Mouse (Mus musculus) embryonic facial prominence, embryonic 12.5 days (tissue): ENCODE measurements at regions not wholly inside any gene's neighbourhood (a gene's known extent, or its start where the extent isn't known, plus 50 kb on each side); places are given as distances from the start of the nearest gene placed in this dataset.
"Not testable (repeated sequence)": the region's sequence is repeated elsewhere in the genome, so short reads cannot be mapped to it uniquely, and the experiment has no call there.

ENCODE experiments used
- ATAC-seq: fragments of 200-750 bp; cut with Nextera tagmentation; 2 replicates; pipeline ENCODE4 v1.8.0; 2017; ENCODE audit not compliant: insufficient number of reproducible peaks, insufficient read depth, low FRiP score, low TSS enrichment
- H3K27ac ChIP-seq: fragments of 300-500 bp; sonication (generic); 2 replicates; pipeline ENCODE4 v1.5.1; 2016; ENCODE audit warnings: mild to moderate bottlenecking
- H3K27me3 ChIP-seq: fragments of 300-500 bp; sonication (generic); 2 replicates; pipeline ENCODE4 v1.6.1; 2016; ENCODE audit warnings: mild to moderate bottlenecking, moderate library complexity
- H3K36me3 ChIP-seq: fragments of 300-500 bp; sonication (generic); 2 replicates; pipeline ENCODE4 v1.6.1; 2016; ENCODE audit warnings: mild to moderate bottlenecking
- H3K4me1 ChIP-seq: fragments of 300-500 bp; sonication (generic); 2 replicates; pipeline ENCODE4 v1.6.1; 2016
- H3K4me2 ChIP-seq: fragments of 300-500 bp; sonication (generic); replicated peaks from 2 replicates; pipeline ENCODE4 v1.6.1; 2016; ENCODE audit warnings: mild to moderate bottlenecking, moderate library complexity
- H3K4me3 ChIP-seq: fragments of 300-500 bp; sonication (generic); 2 replicates; pipeline ENCODE4 v1.5.1; 2016; ENCODE audit warnings: mild to moderate bottlenecking
- H3K9ac ChIP-seq: fragments of 300-500 bp; sonication (generic); 2 replicates; pipeline ENCODE4 v1.6.1; 2016; ENCODE audit warnings: mild to moderate bottlenecking, moderate library complexity
- H3K9me3 ChIP-seq: fragments of 300-500 bp; sonication (generic); 2 replicates; pipeline ENCODE4 v1.6.1; 2016; ENCODE audit warnings: mild to moderate bottlenecking, moderate library complexity
- WGBS: fragments of 180-500 bp; shearing (Covaris S2); methylation state at CpG from one replicate; pipeline ENCODE4 v1.1.7; 2016; 5-methylcytosine and 5-hydroxymethylcytosine counted together

GRCm38 (mm10) chr1:128498042-128498772, 81.0 kb upstream of the Dars start:
- Histone ChIP-seq H3K9ac (no peak overlapping the region), H3K27me3 (no peaks in the 10 kb centered on the region), H3K27ac (no peak overlapping the region), H3K4me1 (no peaks in the 10 kb centered on the region), H3K4me3 (no peak overlapping the region), H3K4me2 (no peak overlapping the region), H3K36me3 (no peaks in the 10 kb centered on the region), H3K9me3 (no peaks in the 10 kb centered on the region)
- WGBS = 73% methylated on average over 9 of the region's 9 CpGs
- ATAC-seq = no peak

GRCm38 (mm10) chr1:128492251-128492650, 75.1 kb upstream of the Dars start:
- Histone ChIP-seq H3K9ac (no peak overlapping the region), H3K4me2 (no peak overlapping the region), H3K27ac (no peak overlapping the region), H3K9me3 (no peaks in the 10 kb centered on the region), H3K36me3 (no peaks in the 10 kb centered on the region), H3K4me1 (no peaks in the 10 kb centered on the region), H3K27me3 (no peaks in the 10 kb centered on the region), H3K4me3 (no peak overlapping the region)
- WGBS = 86% methylated on average over 2 of the region's 2 CpGs
- ATAC-seq = no peak

GRCm38 (mm10) chr1:128487181-128487580, 70.0 kb upstream of the Dars start:
- not testable (repeated sequence) for H3K27ac ChIP-seq, H3K4me2 ChIP-seq, H3K27me3 ChIP-seq, H3K9me3 ChIP-seq, H3K4me3 ChIP-seq, ATAC-seq, H3K36me3 ChIP-seq, H3K4me1 ChIP-seq, H3K9ac ChIP-seq
- 81% methylated on average over 4 of the region's 4 CpGs for WGBS

- no peak overlapping the region for H3K27ac ChIP-seq
- no peak overlapping the region for H3K4me2 ChIP-seq
- H3K9ac ChIP-seq = no peak overlapping the region
- no peak for ATAC-seq
- no peaks in the 10 kb centered on the region for H3K9me3 ChIP-seq
- no peaks in the 10 kb centered on the region for H3K36me3 ChIP-seq
- 82% methylated on average over 6 of the region's 6 CpGs for WGBS
- no peak overlapping the region for H3K4me3 ChIP-seq
- no peaks in the 10 kb centered on the region for H3K27me3 ChIP-seq
- H3K4me1 ChIP-seq = no peaks in the 10 kb centered on the region
Observed at GRCm38 (mm10) chr1:128478376-128478775, 61.2 kb upstream of the Dars start.

GRCm38 (mm10) chr1:128477653-128478052, 60.5 kb upstream of the Dars start:
- no peaks in the 10 kb centered on the region for H3K36me3 ChIP-seq
- H3K9ac ChIP-seq = no peak overlapping the region
- no peaks in the 10 kb centered on the region for H3K9me3 ChIP-seq
- no peak overlapping the region for H3K27ac ChIP-seq
- no peaks in the 10 kb centered on the region for H3K4me1 ChIP-seq
- no peak overlapping the region for H3K4me3 ChIP-seq
- H3K27me3 ChIP-seq = no peaks in the 10 kb centered on the region
- 80% methylated on average over 2 of the region's 2 CpGs for WGBS
- H3K4me2 ChIP-seq = no peak overlapping the region
- ATAC-seq = no peak

GRCm38 (mm10) chr1:128472713-128473230, 55.6 kb upstream of the Dars start:
- ATAC-seq = no peak

GRCm38 (mm10) chr1:128472022-128472712, 55.0 kb upstream of the Dars start:
- peak; percentile 88 for ATAC-seq
- Histone ChIP-seq H3K9ac (0 out of 2 replicates have a peak overlapping the region, but pooled peaks have one; percentile 27), H3K36me3 (no peaks in the 10 kb centered on the region), H3K4me3 (peak overlapping the region; percentile 31), H3K4me2 (peak overlapping the region; percentile 72), H3K27ac (peak overlapping the region; percentile 36; the same call in 1 of the 2 replicates), H3K4me1 (peaks cover 6% of the 10 kb centered on the region; the same call in 1 of the 2 replicates), H3K27me3 (no peaks in the 10 kb centered on the region), H3K9me3 (no peaks in the 10 kb centered on the region)
- under 1% methylated on average over 20 of the region's 20 CpGs for WGBS

More at GRCm38 (mm10) chr1:128472713-128473230, 55.6 kb upstream of the Dars start:
- H3K9ac ChIP-seq = 0 out of 2 replicates have a peak overlapping the region, but pooled peaks have one; percentile 27
- H3K4me2 ChIP-seq = peak overlapping the region; percentile 72
- no peaks in the 10 kb centered on the region for H3K9me3 ChIP-seq
- H3K4me3 ChIP-seq = peak overlapping the region; percentile 31
- H3K36me3 ChIP-seq = no peaks in the 10 kb centered on the region
- H3K4me1 ChIP-seq = peaks cover 6% of the 10 kb centered on the region; the same call in 1 of the 2 replicates
- 16% methylated on average over 15 of the region's 15 CpGs for WGBS
- no peaks in the 10 kb centered on the region for H3K27me3 ChIP-seq
- H3K27ac ChIP-seq = peak overlapping the region; percentile 13; the same call in 1 of the 2 replicates

- no peak overlapping the region for H3K4me2 ChIP-seq
- H3K27me3 ChIP-seq = no peaks in the 10 kb centered on the region
- no peak overlapping the region for H3K9ac ChIP-seq
- WGBS = 70% methylated on average over 2 of the region's 2 CpGs
- no peak overlapping the region for H3K27ac ChIP-seq
- no peak for ATAC-seq
- no peaks in the 10 kb centered on the region for H3K9me3 ChIP-seq
- H3K36me3 ChIP-seq = no peaks in the 10 kb centered on the region
- H3K4me1 ChIP-seq = peaks cover 6% of the 10 kb centered on the region; the same call in 1 of the 2 replicates
- H3K4me3 ChIP-seq = no peak overlapping the region
Observed at GRCm38 (mm10) chr1:128470786-128471185, 53.6 kb upstream of the Dars start.

- Histone ChIP-seq H3K27me3 (no peaks in the 10 kb centered on the region), H3K36me3 (no peaks in the 10 kb centered on the region), H3K4me1 (peaks cover 6% of the 10 kb centered on the region; the same call in 1 of the 2 replicates), H3K4me3 (no peak overlapping the region), H3K9ac (no peak overlapping the region), H3K4me2 (no peak overlapping the region), H3K27ac (no peak overlapping the region), H3K9me3 (no peaks in the 10 kb centered on the region)
- 90% methylated on average over 7 of the region's 7 CpGs for WGBS
- ATAC-seq = no peak
Observed at GRCm38 (mm10) chr1:128469054-128469453, 51.9 kb upstream of the Dars start.
